ENCODE assay signal across 25 mouse cellular contexts in the genomic region with DNA sequence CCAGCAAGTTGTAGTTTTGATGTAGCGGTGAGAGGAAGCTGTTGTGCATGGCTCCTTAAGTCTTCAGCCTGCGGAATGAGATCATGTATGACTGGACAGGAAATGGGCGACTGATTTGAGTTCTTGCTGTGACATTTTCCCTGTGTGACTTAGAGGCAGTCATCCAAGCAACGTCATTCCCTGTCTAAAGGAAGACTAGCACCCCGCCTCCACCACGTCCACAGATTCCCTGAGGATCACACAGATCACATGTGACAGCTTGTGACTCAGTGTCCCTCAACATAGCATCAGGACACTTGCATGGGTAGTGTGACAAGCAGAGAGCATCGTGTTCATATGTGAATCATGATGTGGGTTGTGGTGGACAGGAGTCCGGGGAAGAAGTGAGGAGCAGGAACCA.
DNase-seq lines count a peak whose midpoint lies in the region; ATAC-seq and TF ChIP-seq lines count a peak whose summit lies in the region.
"Had no signal": no experiment of that assay in that cellular context is flagged by ENCODE, and none has a peak within 500 bp of the region (broad histone marks: within the 10 kb centered on the region; RNA-seq: fewer than 3 reads in every experiment).

No protein-coding gene starts in this region.

- TF ChIP-seq EP300 in lung, postnatal 0 days (IDR thresholded peaks at IDR 0.05), result no peak

- H3K4me1 ChIP-seq in heart, embryonic 10.5 days, result peaks cover 20% of the 10 kb centered on the region
- no peaks in the 10 kb centered on the region for H3K4me1 ChIP-seq in lung, postnatal 0 days (ENCODE audit: insufficient read depth, low read depth, low read length)
- H3K4me1 ChIP-seq in intestine, embryonic 16.5 days (ENCODE audit: control insufficient read depth, insufficient read depth, low read length), result no peaks in the 10 kb centered on the region

- WGBS in heart, embryonic 10.5 days, result 74% methylated on average over 8 of the region's 8 CpGs
- 64% methylated on average over 8 of the region's 8 CpGs for WGBS in lung, postnatal 0 days
- WGBS in intestine, embryonic 16.5 days, result 82% methylated on average over 8 of the region's 8 CpGs

- no peaks in the 10 kb centered on the region for H3K9me3 ChIP-seq in heart, embryonic 10.5 days
- no peaks in the 10 kb centered on the region for H3K9me3 ChIP-seq in lung, postnatal 0 days (ENCODE audit: low read length)
- no peaks in the 10 kb centered on the region for H3K9me3 ChIP-seq in intestine, embryonic 16.5 days (ENCODE audit: control insufficient read depth, low read length)
- H3K9me3 ChIP-seq: forebrain, embryonic 13.5 days; G1E; limb, embryonic 13.5 days; midbrain, embryonic 12.5 days; neural tube, embryonic 12.5 days had no signal

- ATAC-seq in lung, postnatal 0 days, result peak; percentile 47
- ATAC-seq in intestine, embryonic 16.5 days, result no peak
- ATAC-seq: forebrain, embryonic 13.5 days had no signal

- no peaks in the 10 kb centered on the region for H3K36me3 ChIP-seq in heart, embryonic 10.5 days
- no peaks in the 10 kb centered on the region for H3K36me3 ChIP-seq in lung, postnatal 0 days (ENCODE audit: insufficient read depth, low read length)
- no peaks in the 10 kb centered on the region for H3K36me3 ChIP-seq in intestine, embryonic 16.5 days (ENCODE audit: control insufficient read depth, insufficient read depth, low read length)
- H3K36me3 ChIP-seq: G1E; limb, embryonic 13.5 days; midbrain, embryonic 12.5 days; neural tube, embryonic 12.5 days had no signal

- H3K9ac ChIP-seq in lung, postnatal 0 days (replicated peaks; ENCODE audit: low read depth), result no peak overlapping the region
- H3K9ac ChIP-seq in intestine, embryonic 16.5 days (ENCODE audit: low read depth, low read length), result no peak overlapping the region
- H3K9ac ChIP-seq: forebrain, embryonic 13.5 days; hindbrain, embryonic 14.5 days; limb, embryonic 13.5 days; midbrain, embryonic 12.5 days; neural tube, embryonic 12.5 days had no signal

- peak; percentile 32 to 33 for DNase-seq in heart, adult 18-20 months
- no peak for DNase-seq in heart, embryonic 10.5 days (ENCODE audit: low spot score)
- DNase-seq in kidney, postnatal 14 days, result peak; percentile 6
- no peak for DNase-seq in kidney, adult 11 months
- peak; percentile 29 for DNase-seq in lung, postnatal 0 days (ENCODE audit: low spot score)
- DNase-seq in lung, postnatal 25 days (ENCODE audit: low spot score), result no peak
- peak; percentile 16 to 17 for DNase-seq in heart, postnatal 36 days
- DNase-seq: adrenal gland, adult 8-10 months; cerebellum, adult 8-10 months; cerebellum, postnatal 36 days; gastrocnemius, postnatal 14 days; kidney, adult 2 months; right cerebral cortex, adult 18-20 months; right cerebral cortex, postnatal 4 days; thymus, adult 2 months; thymus, postnatal 36 days had no signal

- H3K27me3 ChIP-seq in heart, embryonic 10.5 days (ENCODE audit: insufficient read depth, poor library complexity, severe bottlenecking), result peaks cover 15% of the 10 kb centered on the region; the same call in 1 of the 2 replicates
- no peaks in the 10 kb centered on the region for H3K27me3 ChIP-seq in lung, postnatal 0 days (replicated peaks; ENCODE audit: insufficient read depth, low read length)
- H3K27me3 ChIP-seq in intestine, embryonic 16.5 days (replicated peaks; ENCODE audit: control insufficient read depth, insufficient read depth, low read length), result no peaks in the 10 kb centered on the region
- H3K27me3 ChIP-seq: forebrain, embryonic 13.5 days; limb, embryonic 13.5 days; midbrain, embryonic 12.5 days; neural tube, embryonic 12.5 days had no signal

- H3K4me2 ChIP-seq in lung, postnatal 0 days (replicated peaks; ENCODE audit: low read depth, low read length), result no peak overlapping the region
- no peak overlapping the region for H3K4me2 ChIP-seq in intestine, embryonic 16.5 days (ENCODE audit: low read depth, low read length)
- H3K4me2 ChIP-seq: forebrain, embryonic 13.5 days; hindbrain, embryonic 14.5 days; limb, embryonic 13.5 days; liver, embryonic 11.5 days; midbrain, embryonic 12.5 days; neural tube, embryonic 12.5 days had no signal

- intact Hi-C loops in heart, postnatal 36 days (cut with DNase I), result no loop called here

- no peak overlapping the region for H3K27ac ChIP-seq in heart, embryonic 10.5 days
- H3K27ac ChIP-seq in lung, postnatal 0 days (ENCODE audit: low read length), result no peak overlapping the region
- no peak overlapping the region for H3K27ac ChIP-seq in intestine, embryonic 16.5 days (ENCODE audit: low read length)
- H3K27ac ChIP-seq: forebrain, embryonic 13.5 days; hindbrain, embryonic 14.5 days; limb, embryonic 13.5 days; midbrain, embryonic 12.5 days; neural tube, embryonic 12.5 days had no signal

- no peak overlapping the region for H3K4me3 ChIP-seq in heart, embryonic 10.5 days
- H3K4me3 ChIP-seq in lung, postnatal 0 days (ENCODE audit: low read depth, low read length), result no peak overlapping the region
- no peak overlapping the region for H3K4me3 ChIP-seq in intestine, embryonic 16.5 days (ENCODE audit: low read length)
- H3K4me3 ChIP-seq: forebrain, embryonic 13.5 days; limb, embryonic 13.5 days; midbrain, embryonic 12.5 days; myocyte; neural tube, embryonic 12.5 days had no signal

- no peak for TF ChIP-seq CTCF in lung, postnatal 0 days (IDR thresholded peaks at IDR 0.05)

Comparison
In these comparisons a context has a peak if more than half of its experiments do, and no peak if none do; other contexts are left out.
1. DNase-seq: peak in heart, adult 18-20 months (2 of 2), kidney, postnatal 14 days (single experiment), lung, postnatal 0 days (single experiment) and heart, postnatal 36 days (2 of 2); none in heart, embryonic 10.5 days (single experiment), kidney, adult 11 months (single experiment) and lung, postnatal 25 days (single experiment).